Comparison of ENCODE assay signal across 21 mouse cellular contexts in the genomic region with DNA sequence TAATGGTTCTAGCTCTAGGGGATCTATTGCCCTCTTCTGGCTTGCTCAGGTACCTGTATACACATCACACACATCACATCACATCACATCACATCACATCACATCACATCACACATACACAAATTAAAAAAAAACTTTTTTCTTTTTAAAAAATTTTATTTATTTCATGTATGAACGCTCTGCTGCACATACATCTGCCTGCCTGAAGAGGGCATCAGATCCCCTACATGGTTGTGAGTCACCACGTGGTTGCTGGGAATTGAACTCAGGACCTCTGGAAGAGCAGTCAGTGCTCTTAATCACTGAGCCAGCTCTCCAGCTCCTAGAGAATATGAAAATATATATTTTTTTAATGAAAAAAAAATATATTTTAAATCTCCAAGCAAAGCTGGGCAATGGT. TPM values are rescaled to one million over a fixed set of nuclear protein-coding genes. Genes with fewer than 3 reads are reported as not detected.
A peak's percentile ranks its signal among the peaks of the same experiment; 100 is the strongest.
DNase-seq lines count a peak whose midpoint lies in the region; TF ChIP-seq lines count a peak whose summit lies in the region.
"Had no signal": no experiment of that assay in that cellular context is flagged by ENCODE, and none has a peak within 500 bp of the region (broad histone marks: within the 10 kb centered on the region; RNA-seq: fewer than 3 reads in every experiment).

No protein-coding gene starts in this region.

- 0 out of 2 replicates have a peak, but pooled peaks have one; percentile 1 for TF ChIP-seq CTCF in bone marrow, adult 2 months (IDR thresholded peaks at IDR 0.05; ENCODE audit: control insufficient read depth, insufficient read depth, low read length)
- no peak for TF ChIP-seq CTCF in kidney, adult 2 months (conservative IDR thresholded peaks at IDR 0.05; ENCODE audit: insufficient read depth, insufficient read length, low read depth, low read length)

- no peaks in the 10 kb centered on the region for H3K36me3 ChIP-seq in kidney, adult 2 months (ENCODE audit: control insufficient read depth, insufficient read depth, low read length)
- H3K36me3 ChIP-seq: embryonic facial prominence, embryonic 12.5 days; forebrain, embryonic 15.5 days; heart, embryonic 15.5 days; hindbrain, embryonic 13.5 days had no signal

- no peaks in the 10 kb centered on the region for H3K4me1 ChIP-seq in bone marrow, adult 2 months (ENCODE audit: control insufficient read depth, insufficient read depth, low read length)
- no peaks in the 10 kb centered on the region for H3K4me1 ChIP-seq in kidney, adult 2 months (ENCODE audit: control insufficient read depth, insufficient read depth, low read length)
- H3K4me1 ChIP-seq: embryonic facial prominence, embryonic 12.5 days; forebrain, embryonic 15.5 days; heart, embryonic 15.5 days; hindbrain, embryonic 13.5 days had no signal

- H3K27me3 ChIP-seq in kidney, adult 2 months (replicated peaks; ENCODE audit: control insufficient read depth, insufficient read depth, low read length), result no peaks in the 10 kb centered on the region
- H3K27me3 ChIP-seq: embryonic facial prominence, embryonic 12.5 days; forebrain, embryonic 15.5 days; heart, embryonic 15.5 days; hindbrain, embryonic 13.5 days had no signal

- DNase-seq in 416B (ENCODE audit: low read depth), result peak; percentile 17
- peak; percentile 23 for DNase-seq in A20 (ENCODE audit: low read depth, low spot score)
- peak; percentile 49 for DNase-seq in ES-CJ7 (ENCODE audit: low read depth, low spot score)
- DNase-seq in kidney, adult 2 months, result no peak
- DNase-seq in Muller cell, postnatal 12 days (ENCODE audit: inconsistent ontology term), result no peak
- no peak for DNase-seq in ovary, postnatal 36 days (ENCODE audit: low spot score)
- DNase-seq: adrenal gland, postnatal 10 days; cerebellum, adult 11-12 months; cerebellum, adult 9-10 months; cerebellum, postnatal 25 days; gastrocnemius, postnatal 36 days; heart, adult 11 months; heart, postnatal 14 days had no signal

- 76% methylated on average over 2 of the region's 2 CpGs for WGBS in bone marrow, adult 2 months
- 78% methylated on average over 2 of the region's 2 CpGs for WGBS in kidney, adult 2 months

- no peak overlapping the region for H3K27ac ChIP-seq in bone marrow, adult 2 months (ENCODE audit: control insufficient read depth, insufficient read depth, low read depth, low read length, poor library complexity)
- no peak overlapping the region for H3K27ac ChIP-seq in kidney, adult 2 months (ENCODE audit: insufficient read depth, low read depth, low read length)
- H3K27ac ChIP-seq: embryonic facial prominence, embryonic 12.5 days; forebrain, embryonic 15.5 days; heart, embryonic 15.5 days; hindbrain, embryonic 13.5 days; hindbrain, postnatal 0 days had no signal

- no peak overlapping the region for H3K4me3 ChIP-seq in bone marrow, adult 2 months (replicated peaks; ENCODE audit: control insufficient read depth, low read depth, low read length)
- no peak overlapping the region for H3K4me3 ChIP-seq in kidney, adult 2 months (ENCODE audit: insufficient read depth, low read depth, low read length)
- H3K4me3 ChIP-seq: embryonic facial prominence, embryonic 12.5 days; forebrain, embryonic 15.5 days; heart, embryonic 15.5 days; hindbrain, embryonic 13.5 days had no signal

- TF ChIP-seq POLR2A in bone marrow, adult 2 months (IDR thresholded peaks at IDR 0.05; ENCODE audit: borderline replicate concordance, control insufficient read depth, low read depth, low read length), result no peak
- no peak for TF ChIP-seq POLR2A in kidney, adult 2 months (IDR thresholded peaks at IDR 0.05; ENCODE audit: low read depth, low read length)

RNA-seq across cellular contexts. Expression of gene Nlrp12, which starts 10.3 kb away (rescaled TPM):
- polyA plus RNA-seq in bone marrow, adult 2 months (2011; ENCODE audit: insufficient read depth, insufficient read length, low replicate concordance, missing spikeins), result 1.2 and 7.9 TPM in 2 replicates
- polyA plus RNA-seq in kidney, adult 2 months (2012; rRNA removed), result 0.02 TPM in 1 of 2 replicates, not detected in the other
- polyA plus RNA-seq: forebrain, embryonic 11.5 days; forebrain, embryonic 15.5 days; heart, embryonic 11.5 days; heart, embryonic 15.5 days had no signal

RNA-seq across cellular contexts. Expression of gene Myadm, which starts 49.7 kb away (rescaled TPM):
- 8.6 and 19.7 TPM in 2 replicates for polyA plus RNA-seq in bone marrow, adult 2 months (2011; ENCODE audit: insufficient read depth, insufficient read length, low replicate concordance, missing spikeins)
- polyA plus RNA-seq in kidney, adult 2 months (2012; rRNA removed), result 111 and 114 TPM in 2 replicates

RNA-seq across cellular contexts. Expression of gene Prkcg, which starts 49.8 kb away (rescaled TPM):
- polyA plus RNA-seq in bone marrow, adult 2 months (2011; ENCODE audit: insufficient read depth, insufficient read length, low replicate concordance, missing spikeins), result 1.1 and 3.2 TPM in 2 replicates
- polyA plus RNA-seq in kidney, adult 2 months (2012; rRNA removed), result 0.44 and 0.77 TPM in 2 replicates

Comparison
In these comparisons a context has a peak if more than half of its experiments do, and no peak if none do; other contexts are left out.
1. DNase-seq: peak in 416B (single experiment), A20 (single experiment) and ES-CJ7 (single experiment); none in kidney, adult 2 months (single experiment), Muller cell, postnatal 12 days (single experiment) and ovary, postnatal 36 days (single experiment).